Comparison of ENCODE assay signal across 11 mouse cellular contexts in the genomic region with DNA sequence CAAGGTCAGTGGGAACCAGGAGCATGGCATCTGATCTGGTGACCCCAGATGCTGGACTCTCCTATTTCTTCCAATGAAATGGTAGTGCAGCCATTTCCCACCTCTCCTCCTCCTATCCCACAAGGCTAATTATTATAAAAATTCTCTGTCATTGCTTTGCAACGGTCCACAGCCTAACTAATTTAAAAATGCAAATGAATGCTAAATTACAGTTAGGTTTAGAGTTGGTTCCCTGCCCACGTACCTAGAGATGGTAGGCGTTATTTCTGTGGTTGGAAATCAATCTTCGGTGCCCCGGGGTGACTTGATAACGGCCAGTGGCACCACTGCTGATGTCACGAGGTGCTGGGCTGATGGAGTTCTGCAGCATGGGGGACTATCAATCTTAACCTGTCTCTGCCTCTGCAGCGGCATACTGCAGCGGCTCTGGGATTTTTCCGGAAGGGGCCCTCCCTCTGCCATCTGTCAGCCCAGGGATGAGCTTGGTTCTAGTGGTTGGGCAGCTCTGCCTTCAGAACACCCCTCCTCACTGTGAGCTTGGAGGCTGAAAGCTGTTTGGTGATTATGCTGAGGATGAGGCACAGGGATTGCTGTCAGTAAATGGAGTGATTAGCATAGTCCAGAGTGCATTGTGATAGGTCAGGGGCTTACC.
DNase-seq lines count a peak whose midpoint lies in the region; ATAC-seq lines count a peak whose summit lies in the region.
"Had no signal": no experiment of that assay in that cellular context is flagged by ENCODE, and none has a peak within 500 bp of the region (broad histone marks: within the 10 kb centered on the region; RNA-seq: fewer than 3 reads in every experiment).

No protein-coding gene starts in this region.

- peak overlapping the region; percentile 30 for H3K27ac ChIP-seq in hindbrain, embryonic 14.5 days
- H3K27ac ChIP-seq in kidney, embryonic 15.5 days = no peak overlapping the region
- H3K27ac ChIP-seq: kidney, postnatal 0 days; liver, embryonic 14.5 days had no signal

- H3K9me3 ChIP-seq in hindbrain, embryonic 14.5 days (ENCODE audit: control insufficient read depth, low read length) = no peaks in the 10 kb centered on the region
- no peaks in the 10 kb centered on the region for H3K9me3 ChIP-seq in kidney, embryonic 15.5 days (replicated peaks)
- H3K9me3 ChIP-seq: megakaryocyte, embryonic 14.5 days had no signal

- peak; percentile 39 to 55 for DNase-seq in frontal cortex, adult 2 months (ENCODE audit: extremely low spot score in 1 of 2, low spot score in 1 of 2)
- DNase-seq in hindbrain, embryonic 14.5 days (ENCODE audit: low spot score) = peak; percentile 54
- DNase-seq in left cerebral cortex, postnatal 10 days (ENCODE audit: extremely low spot score in 1 of 2, low spot score in 2 of 2) = peak; percentile 8 to 27
- DNase-seq in retina, postnatal 7 days (ENCODE audit: low read depth, low spot score) = peak; percentile 41
- DNase-seq in kidney, adult 8-10 months = no peak
- DNase-seq in lung, postnatal 4 days = no peak

- peaks cover 6% of the 10 kb centered on the region; the same call in 1 of the 2 replicates for H3K4me1 ChIP-seq in hindbrain, embryonic 14.5 days (replicated peaks; ENCODE audit: control insufficient read depth, insufficient read depth, low read length)
- H3K4me1 ChIP-seq in kidney, embryonic 15.5 days = no peaks in the 10 kb centered on the region
- H3K4me1 ChIP-seq: megakaryocyte, embryonic 14.5 days had no signal

- no peak overlapping the region for H3K4me3 ChIP-seq in hindbrain, embryonic 14.5 days (replicated peaks; ENCODE audit: low read length)
- no peak overlapping the region for H3K4me3 ChIP-seq in kidney, embryonic 15.5 days (replicated peaks)
- H3K4me3 ChIP-seq: megakaryocyte, embryonic 14.5 days had no signal

- peak; percentile 77; the same call in 1 of the 2 replicates for ATAC-seq in hindbrain, embryonic 14.5 days (ENCODE audit: low FRiP score)
- no peak for ATAC-seq in kidney, embryonic 15.5 days (replicated peaks; ENCODE audit: low FRiP score)
- ATAC-seq: forebrain, embryonic 16.5 days had no signal

- no peaks in the 10 kb centered on the region for H3K27me3 ChIP-seq in hindbrain, embryonic 14.5 days (ENCODE audit: control insufficient read depth, insufficient read depth, low read length)
- no peaks in the 10 kb centered on the region for H3K27me3 ChIP-seq in kidney, embryonic 15.5 days

- 39% methylated on average over 10 of the region's 10 CpGs for WGBS in hindbrain, embryonic 14.5 days
- WGBS in kidney, embryonic 15.5 days = 39% methylated on average over 10 of the region's 10 CpGs

- no peaks in the 10 kb centered on the region for H3K36me3 ChIP-seq in hindbrain, embryonic 14.5 days (replicated peaks; ENCODE audit: control insufficient read depth, insufficient read depth)
- H3K36me3 ChIP-seq in kidney, embryonic 15.5 days = no peaks in the 10 kb centered on the region

- H3K9ac ChIP-seq in hindbrain, embryonic 14.5 days = no peak overlapping the region
- no peak overlapping the region for H3K9ac ChIP-seq in kidney, embryonic 15.5 days
- H3K9ac ChIP-seq: liver, embryonic 14.5 days had no signal

- H3K4me2 ChIP-seq in hindbrain, embryonic 14.5 days (replicated peaks) = 0 out of 2 replicates have a peak overlapping the region, but pooled peaks have one; percentile 6
- H3K4me2 ChIP-seq in kidney, embryonic 15.5 days = no peak overlapping the region

- intact Hi-C loops in left cerebral cortex, postnatal 10 days (cut with DNase I) = no loop called here

Comparison
In these comparisons a context has a peak if more than half of its experiments do, and no peak if none do; other contexts are left out.
1. DNase-seq: peak in frontal cortex, adult 2 months (2 of 2), hindbrain, embryonic 14.5 days (single experiment), left cerebral cortex, postnatal 10 days (2 of 2) and retina, postnatal 7 days (single experiment); none in kidney, adult 8-10 months (0 of 2) and lung, postnatal 4 days (0 of 2).